Mouse (Mus musculus): Measurements from ENCODE around the gene Tuba8.
A peak's percentile ranks its signal among the peaks of the same experiment; 100 is the strongest.

The Tuba8 gene

GRCm38 (mm10) chr6:121210149-121210925 is at the start of gene Tuba8:
Gene Tuba8 (plus strand): TSS chr6:121210696.
- peak; percentile 32 for DNase-seq (ENCODE audit: low spot score)

GRCm38 (mm10) chr6:121162616-121163015 is 47.9 kb upstream of the Tuba8 start:
- DNase-seq (ENCODE audit: low spot score) = no peak

GRCm38 (mm10) chr6:121166098-121166552 is 44.4 kb upstream of the Tuba8 start:
- no peak for DNase-seq (ENCODE audit: low spot score)

GRCm38 (mm10) chr6:121167381-121167975 is 43.0 kb upstream of the Tuba8 start:
- no peak for DNase-seq (ENCODE audit: low spot score)

DNA sequence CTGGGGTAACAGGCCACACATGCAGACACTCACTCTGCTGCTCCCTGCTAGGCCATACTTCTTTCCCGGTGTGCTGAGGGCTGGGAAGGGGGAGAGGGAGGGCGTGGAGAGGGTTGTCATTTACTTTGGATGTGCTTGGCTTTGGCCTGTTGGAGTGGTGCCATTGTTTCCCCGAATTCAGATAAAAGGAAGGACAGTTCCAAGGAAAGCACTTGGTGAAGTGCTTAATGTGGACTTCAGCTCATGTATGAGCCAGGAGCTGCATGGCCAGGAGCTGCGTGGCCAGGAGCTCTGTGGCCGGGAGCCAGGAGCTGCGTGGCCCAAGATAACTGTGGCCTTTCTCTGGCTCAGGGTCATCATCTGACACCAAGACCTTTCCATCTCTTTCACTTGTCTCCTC is 39.4 kb upstream of the Tuba8 start:
- DNase-seq (ENCODE audit: low spot score) = no peak

DNA sequence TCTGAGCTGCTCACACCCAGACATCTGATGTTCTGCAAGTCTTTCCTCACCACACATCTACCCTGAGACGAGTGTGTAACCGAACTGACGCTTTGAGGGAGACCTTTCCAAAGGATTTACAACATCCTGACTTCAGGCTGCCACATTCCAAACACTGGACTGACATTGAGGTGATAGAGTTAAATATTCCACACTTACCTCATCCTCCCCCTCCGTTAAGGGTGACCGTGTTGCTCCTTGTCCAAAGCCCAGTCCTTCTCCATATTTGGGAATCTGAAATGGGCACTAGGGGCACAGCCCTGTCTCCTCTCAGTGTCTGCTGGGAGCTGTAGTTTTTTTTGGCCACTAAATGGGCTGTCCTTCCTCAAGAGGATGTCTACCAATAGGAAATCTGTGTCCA is 37.0 kb upstream of the Tuba8 start:
- no peak for DNase-seq (ENCODE audit: low spot score)

- DNase-seq (ENCODE audit: low spot score) = no peak
Observed at GRCm38 (mm10) chr6:121174761-121175160, 35.7 kb upstream of the Tuba8 start.

GRCm38 (mm10) chr6:121176011-121176730 is 34.3 kb upstream of the Tuba8 start:
- no peak for DNase-seq (ENCODE audit: low spot score)

DNA sequence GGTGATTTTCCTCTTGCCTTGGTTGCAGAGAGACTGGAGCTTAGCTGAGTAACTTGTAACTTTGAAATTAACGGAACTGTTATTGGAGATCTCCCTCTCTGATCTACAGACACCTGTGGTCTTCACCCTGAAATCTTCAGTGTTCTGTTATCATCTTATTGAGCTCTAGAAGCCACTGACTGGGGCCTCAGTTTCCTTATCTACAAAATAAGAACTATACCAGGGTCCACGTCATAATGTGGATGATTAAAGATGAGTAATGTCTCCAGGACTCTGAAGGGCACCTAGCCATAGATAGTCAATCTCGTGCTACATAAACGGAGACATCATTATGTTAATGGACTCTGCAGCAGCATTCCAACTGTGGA is 33.8 kb upstream of the Tuba8 start:
- DNase-seq (ENCODE audit: low spot score) = no peak

- no peak for DNase-seq (ENCODE audit: low spot score)
Observed at GRCm38 (mm10) chr6:121177118-121177708, 33.3 kb upstream of the Tuba8 start.

DNA sequence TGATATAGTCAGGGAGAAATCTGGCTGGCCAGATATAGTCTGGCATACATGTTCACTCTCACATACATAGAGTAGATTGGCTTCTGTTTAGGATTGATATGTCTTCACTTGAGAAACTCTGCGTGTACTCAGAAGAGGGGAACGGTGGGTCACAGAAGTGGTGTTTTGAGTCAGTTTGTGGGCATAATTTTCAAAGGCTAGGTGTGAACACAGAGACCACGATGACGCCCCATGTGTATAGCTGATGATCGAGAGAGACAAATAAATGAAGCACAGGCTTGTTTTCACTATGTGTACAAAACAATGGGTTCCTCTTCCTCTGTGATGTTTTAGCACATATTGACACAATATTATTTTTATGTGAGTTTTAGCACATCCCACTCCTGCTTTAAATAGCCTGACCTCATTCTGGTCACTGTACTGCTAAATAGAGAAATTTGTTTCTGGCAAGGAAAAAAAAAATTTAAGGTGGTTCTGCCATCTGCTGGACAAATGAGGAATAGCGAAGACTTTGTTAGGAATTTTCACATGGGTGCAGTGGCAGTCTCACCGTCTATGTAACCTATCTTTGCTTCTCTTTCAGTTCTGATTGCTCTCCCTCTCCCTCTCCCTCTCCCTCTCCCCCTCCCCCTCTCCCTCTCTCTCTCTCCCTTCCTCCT is 31.7 kb upstream of the Tuba8 start:
- peak; percentile 78 for DNase-seq (ENCODE audit: low spot score)

- no peak for DNase-seq (ENCODE audit: low spot score)
Observed at GRCm38 (mm10) chr6:121179846-121180245, 30.6 kb upstream of the Tuba8 start.

DNA sequence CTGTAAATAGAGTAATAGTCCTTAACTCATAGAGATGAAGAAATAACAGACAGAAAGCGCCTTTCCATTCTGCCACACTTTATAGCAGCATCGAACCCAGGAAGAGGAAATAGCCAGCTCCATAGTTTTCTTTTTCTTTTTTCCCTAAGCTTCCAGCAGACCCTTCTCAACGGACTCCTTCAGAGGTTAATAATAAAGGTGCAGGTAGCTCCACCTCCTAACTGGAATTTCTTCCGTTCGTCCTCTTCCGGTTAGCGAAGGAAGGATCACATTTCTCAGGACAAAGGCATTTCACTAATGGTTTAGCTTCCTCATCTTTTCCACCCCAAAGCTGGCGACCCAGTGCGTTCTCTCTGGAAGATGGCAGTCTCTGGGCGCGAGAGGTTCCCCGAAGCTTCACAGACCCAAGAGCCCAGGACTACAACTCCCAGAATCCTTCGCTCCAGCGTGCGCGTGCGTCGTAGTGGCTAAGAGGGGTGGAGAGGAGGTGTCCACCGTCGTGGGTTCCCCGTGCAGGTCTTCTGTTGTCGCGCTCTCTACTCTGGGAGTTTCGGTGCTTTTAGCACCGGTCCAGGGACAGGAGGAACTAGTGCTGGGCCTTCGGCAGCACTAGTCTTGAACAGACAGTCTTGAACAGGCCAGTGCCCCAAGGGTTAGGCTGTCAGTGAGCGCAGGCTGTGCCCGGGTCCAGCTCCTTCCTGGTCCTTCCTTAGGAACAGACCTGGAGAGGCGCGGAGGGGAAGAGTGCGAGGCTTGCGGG is 26.9 kb upstream of the Tuba8 start, which contains the start of gene Pex26:
Gene Pex26 (plus strand): TSS at position 254 of the 760 bp plus-strand sequence.
- peak; percentile 92 for DNase-seq (ENCODE audit: low spot score)

DNA sequence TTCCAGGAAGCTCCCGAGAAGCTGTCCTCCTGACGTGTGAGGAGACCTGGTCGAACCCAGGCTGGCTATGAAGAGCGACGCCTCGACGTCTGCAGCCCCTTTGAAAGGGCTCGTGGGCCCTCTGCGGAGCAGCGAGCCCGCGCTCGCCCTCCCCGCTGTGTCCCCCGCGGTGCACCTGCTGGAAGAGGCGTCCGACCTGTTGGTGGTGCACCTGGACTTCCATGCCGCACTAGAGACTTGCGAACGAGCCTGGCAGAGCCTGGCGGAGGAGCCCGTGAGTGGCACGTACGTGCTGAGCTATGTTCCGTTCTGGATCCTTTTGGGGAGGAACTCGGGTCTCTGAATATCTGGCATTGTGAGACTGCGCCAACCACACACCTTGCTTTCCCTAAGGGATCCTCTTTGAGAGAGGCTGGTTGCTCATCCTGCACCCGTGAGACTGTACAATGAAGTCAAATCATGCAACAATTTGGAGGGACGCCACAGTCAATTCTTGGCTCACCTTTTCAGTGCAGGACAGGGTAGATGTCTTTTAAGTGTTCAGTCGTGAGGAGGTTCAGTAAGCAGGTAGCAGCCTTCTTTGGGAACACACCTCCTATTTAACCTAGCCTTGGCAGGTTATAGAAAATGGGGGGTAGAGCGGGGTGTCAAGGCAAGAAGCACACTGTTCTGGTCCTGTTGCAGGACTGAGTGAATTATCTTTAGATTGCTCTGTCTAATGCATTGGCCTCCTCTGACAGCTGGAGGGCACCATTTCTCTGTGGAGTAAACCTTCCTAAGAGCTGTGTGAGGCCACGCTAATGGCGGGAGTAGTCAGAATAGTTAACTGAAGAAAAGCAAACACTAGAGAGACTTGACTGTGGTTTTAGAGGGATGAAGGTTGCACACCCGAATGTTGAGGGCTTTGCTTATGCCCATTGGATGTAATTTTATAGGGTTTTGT is 26.0 kb upstream of the Tuba8 start:
- DNase-seq (ENCODE audit: low spot score) = peak; percentile 63

DNA sequence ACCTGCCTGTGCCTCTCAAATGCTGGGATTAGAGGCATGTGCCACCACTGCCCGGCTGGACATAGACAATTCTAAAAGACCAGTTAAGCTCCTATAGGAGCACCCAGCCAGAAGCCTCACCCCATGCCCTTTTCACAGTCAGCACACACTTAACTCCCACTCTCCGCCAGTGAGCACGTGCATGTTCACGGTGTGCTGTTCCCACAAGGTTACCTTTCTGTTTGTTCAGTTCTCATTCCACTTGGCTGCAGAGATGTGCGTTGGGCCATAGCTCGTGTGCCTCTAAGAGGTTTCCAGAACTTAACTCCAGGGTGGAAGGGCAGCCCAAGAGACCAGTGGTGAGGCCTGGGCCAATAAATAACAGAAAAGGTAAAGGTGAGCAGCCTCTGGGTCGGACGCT is 25.3 kb upstream of the Tuba8 start:
- DNase-seq (ENCODE audit: low spot score) = no peak

GRCm38 (mm10) chr6:121191261-121192009 is 19.1 kb upstream of the Tuba8 start:
- no peak for DNase-seq (ENCODE audit: low spot score)

DNA sequence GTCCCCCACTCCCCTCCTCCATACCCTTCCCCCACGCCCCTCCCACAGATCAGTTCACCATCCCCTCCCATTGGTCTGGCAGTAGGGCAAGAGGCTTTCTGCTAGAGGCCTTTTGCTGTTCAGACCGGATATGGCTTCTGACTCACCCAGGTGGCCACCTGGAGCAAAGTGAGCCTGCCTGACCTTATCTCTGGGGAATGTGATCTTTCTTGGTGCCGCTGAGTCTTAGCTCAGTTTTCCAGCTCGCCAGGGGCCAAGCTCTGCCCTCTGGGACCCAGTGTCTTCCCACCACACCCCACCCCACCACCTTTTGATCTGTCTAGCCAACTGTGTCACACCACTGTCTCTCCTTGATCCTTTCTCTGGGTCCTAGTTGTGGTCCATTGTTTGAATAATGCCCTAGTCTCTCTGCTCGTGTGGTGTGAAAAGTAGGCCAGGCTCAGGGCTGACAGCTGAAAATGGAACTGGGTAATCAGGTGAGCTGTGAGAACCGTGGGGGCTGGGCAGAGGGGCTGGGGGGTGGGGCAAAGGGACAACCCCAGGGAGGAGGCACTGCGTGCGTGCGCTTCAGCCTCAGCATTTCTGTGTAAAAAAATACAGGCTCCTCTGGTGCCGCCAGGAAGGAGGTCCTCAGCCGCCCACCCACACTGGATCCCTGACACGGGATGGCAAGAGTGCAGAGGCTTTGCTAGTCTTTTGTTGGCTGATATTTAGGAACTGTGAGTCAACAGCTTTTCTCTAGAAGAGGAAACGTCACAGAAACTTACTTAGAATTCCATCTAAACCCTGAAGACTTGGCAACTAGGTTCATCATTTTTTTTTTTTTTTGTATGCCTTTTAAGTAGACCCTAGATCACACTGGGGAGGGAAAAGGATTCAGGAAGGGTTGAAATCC is 16.2 kb upstream of the Tuba8 start:
- DNase-seq (ENCODE audit: low spot score) = no peak

All from layer of hippocampus, adult 11-12 months (tissue).